Mouse (Mus musculus): ENCODE measurements around the gene Gm39566.
"Not testable (repeated sequence)": the region's sequence is repeated elsewhere in the genome, so short reads cannot be mapped to it uniquely, and the experiment has no call there.

Gene Gm39566

GRCm38 (mm10) chr11:69815155-69815554, at the start of gene Gm39566:
TSS of gene Gm39566 (minus strand) at chr11:69815298.
- no peak for DNase-seq

- DNase-seq = no peak
These were observed 49.2 kb upstream of the Gm39566 start for GRCm38 (mm10) chr11:69864138-69864860.

GRCm38 (mm10) chr11:69863729-69864128, 48.6 kb upstream of the Gm39566 start:
- not testable (repeated sequence) for DNase-seq

- no peak for DNase-seq
These were observed 43.3 kb upstream of the Gm39566 start, which contains the start of gene Tnk1 for GRCm38 (mm10) chr11:69858113-69858998. TSS of gene Tnk1 (minus strand) at chr11:69858730.

- peak; percentile 39 for DNase-seq
These were observed 40.2 kb upstream of the Gm39566 start for GRCm38 (mm10) chr11:69855347-69855746.

GRCm38 (mm10) chr11:69854680-69855079, 39.6 kb upstream of the Gm39566 start:
- DNase-seq = no peak

- no peak for DNase-seq
These were observed 38.9 kb upstream of the Gm39566 start for GRCm38 (mm10) chr11:69853994-69854393.

GRCm38 (mm10) chr11:69850754-69851153, 35.7 kb upstream of the Gm39566 start:
- DNase-seq = no peak

- DNase-seq = no peak
These were observed 34.8 kb upstream of the Gm39566 start for GRCm38 (mm10) chr11:69849884-69850283.

GRCm38 (mm10) chr11:69849128-69849527, 34.0 kb upstream of the Gm39566 start:
- no peak for DNase-seq

- DNase-seq = no peak
These were observed 32.9 kb upstream of the Gm39566 start for GRCm38 (mm10) chr11:69848021-69848420.

GRCm38 (mm10) chr11:69846738-69847688, 31.9 kb upstream of the Gm39566 start:
- DNase-seq = no peak

- DNase-seq = peak; percentile 83
These were observed 31.1 kb upstream of the Gm39566 start, which contains the start of gene Plscr3 for GRCm38 (mm10) chr11:69846198-69846680. TSS of gene Plscr3 (plus strand) at chr11:69846376.

GRCm38 (mm10) chr11:69838714-69839104, 23.6 kb upstream of the Gm39566 start:
- DNase-seq = no peak

GRCm38 (mm10) chr11:69837952-69838713, 23.0 kb upstream of the Gm39566 start, which contains the start of gene Tmem256:
TSS of gene Tmem256 (plus strand) at chr11:69838514.
- peak; percentile 90 for DNase-seq

- no peak for DNase-seq
These were observed 22.5 kb upstream of the Gm39566 start, which contains the start of gene Nlgn2 for GRCm38 (mm10) chr11:69837604-69837951. TSS of gene Nlgn2 (minus strand) at chr11:69837784.

GRCm38 (mm10) chr11:69836703-69837576, 21.8 kb upstream of the Gm39566 start:
- peak; percentile 61 for DNase-seq

- DNase-seq = no peak
These were observed 20.9 kb upstream of the Gm39566 start for GRCm38 (mm10) chr11:69835966-69836335.

- no peak for DNase-seq
These were observed 20.3 kb upstream of the Gm39566 start for GRCm38 (mm10) chr11:69835326-69835965.

- no peak for DNase-seq
These were observed 19.0 kb upstream of the Gm39566 start for GRCm38 (mm10) chr11:69834001-69834549.

Data from right cerebral cortex, postnatal 4 days (tissue).